Mouse (Mus musculus) embryonic fibroblast, embryonic 13.5 days (primary cell): ENCODE data around the gene Tnik.

Experiments
- CTCF ChIP-seq: IDR thresholded peaks from 2 replicates; pipeline ENCODE4 v1.5.1; 2011; ENCODE audit warnings: mild to moderate bottlenecking, control low read depth, low read length, moderate library complexity, borderline replicate concordance; ENCODE audit not compliant: insufficient read depth
- POLR2A ChIP-seq: IDR thresholded peaks from 2 replicates; pipeline ENCODE4 v1.6.1; 2011; ENCODE audit warnings: low read depth, mild to moderate bottlenecking, control low read depth, low read length, moderate library complexity

DNA sequence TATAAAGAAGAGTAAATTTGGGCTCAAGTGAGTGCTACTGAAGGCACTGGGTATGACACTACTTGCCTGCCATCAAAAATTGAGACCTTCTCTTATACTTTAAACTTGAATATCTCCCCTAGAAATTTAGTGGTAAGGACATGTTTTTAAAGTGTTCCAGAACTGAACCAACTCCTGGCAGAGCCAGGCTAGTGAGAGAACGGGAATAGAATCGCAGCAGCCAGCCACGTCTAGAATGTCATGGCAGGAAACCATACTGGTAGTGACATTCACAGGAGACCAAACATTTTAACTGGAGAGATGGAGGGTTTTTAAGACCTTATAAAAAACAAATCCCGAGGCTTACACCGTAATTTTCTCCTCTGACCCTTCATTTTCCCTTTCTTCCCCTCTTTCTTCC is 172.5 kb downstream of the Tnik start:
- TF ChIP-seq CTCF = no peak
- no peak for TF ChIP-seq POLR2A
